Mouse (Mus musculus) forebrain, embryonic 10.5 days (tissue): ENCODE data around the gene Kif9. TPM values are rescaled to one million over a fixed set of nuclear protein-coding genes. Genes with fewer than 3 reads are reported as not detected.

Experiments used
- DNase-seq: peaks from one replicate; pipeline ENCODE4 v3.0.0-alpha.2; 2017; ENCODE audit warnings: low spot score; ENCODE audit errors: extremely low spot score
- H3K27ac ChIP-seq: fragments of 300-500 bp; sonication (generic); 2 replicates; pipeline ENCODE4 v1.5.1; 2016; ENCODE audit warnings: mild to moderate bottlenecking
- H3K27me3 ChIP-seq: fragments of 300-500 bp; sonication (generic); 2 replicates; pipeline ENCODE4 v1.6.1; 2016; ENCODE audit warnings: mild to moderate bottlenecking; ENCODE audit not compliant: poor library complexity, severe bottlenecking
- H3K36me3 ChIP-seq: fragments of 300-500 bp; sonication (generic); replicated peaks from 2 replicates; pipeline ENCODE4 v1.6.1; 2016; ENCODE audit warnings: mild to moderate bottlenecking, moderate library complexity
- H3K4me1 ChIP-seq: fragments of 300-500 bp; sonication (generic); 2 replicates; pipeline ENCODE4 v1.6.1; 2016
- H3K4me3 ChIP-seq: fragments of 300-500 bp; sonication (generic); 2 replicates; pipeline ENCODE4 v1.5.1; 2016; ENCODE audit warnings: mild to moderate bottlenecking, moderate library complexity
- H3K9me3 ChIP-seq: fragments of 300-500 bp; sonication (generic); 2 replicates; pipeline ENCODE4 v1.6.1; 2016; ENCODE audit warnings: mild to moderate bottlenecking, moderate library complexity
- WGBS: fragments of 180-500 bp; shearing (Covaris S2); methylation state at CpG from one replicate; pipeline ENCODE4 v1.1.7; 2016; 5-methylcytosine and 5-hydroxymethylcytosine counted together
- polyA plus RNA-seq: library from polyadenylated mRNA; unstranded; fragments of >200 nt; fragmentation: Nextera tagmentation; extraction: Ambion mirVana; gene quantifications from 2 replicates; pipeline ENCODE4 v1.2.1, GENCODE M21; 2016

Kif9 gene
- polyA plus RNA-seq, 1 experiment from 2014 or later: 1.1 TPM

DNA sequence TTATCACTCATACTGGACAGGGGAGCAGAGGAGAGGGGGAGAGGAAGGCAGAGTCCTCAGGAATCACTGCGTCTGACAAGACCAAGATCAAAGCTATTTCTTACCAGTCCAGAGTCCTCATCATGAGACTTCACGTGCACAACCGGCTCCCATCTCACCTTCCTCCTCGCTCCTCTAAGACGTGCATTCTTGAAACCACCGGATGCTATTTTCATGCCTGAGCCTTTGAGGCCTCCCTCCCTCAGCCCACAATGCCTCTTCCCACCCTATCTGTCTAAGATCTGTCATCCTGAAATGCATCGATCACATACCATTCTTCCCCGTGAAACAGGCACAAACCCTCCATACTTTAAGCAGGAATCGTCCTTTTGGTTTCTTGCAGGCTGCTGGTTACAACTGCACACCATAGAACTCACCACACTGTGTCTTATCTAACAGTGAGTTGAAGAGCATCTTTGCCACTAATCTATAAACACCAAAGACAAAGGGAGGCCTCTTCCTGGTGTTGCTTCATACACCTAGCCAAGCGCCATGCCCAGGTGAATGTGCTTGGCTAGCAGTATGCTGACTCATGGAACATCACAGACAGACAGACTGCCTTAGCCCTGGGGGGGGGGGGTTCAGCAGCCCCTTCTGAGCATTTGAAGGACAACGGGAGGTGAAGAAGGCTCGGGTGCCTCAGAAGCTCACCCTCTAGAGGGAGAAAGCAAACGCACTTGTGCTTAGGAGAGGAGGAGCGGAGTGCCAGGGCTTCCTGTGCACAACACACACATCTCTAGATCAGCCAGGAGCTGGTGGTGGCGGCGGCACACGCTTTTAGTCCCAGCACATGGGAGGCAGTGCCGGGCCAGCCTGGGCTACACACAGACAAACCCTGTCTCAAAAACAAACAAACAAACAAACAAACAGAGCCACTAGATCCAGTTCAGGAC, 15.6 kb upstream of the Kif9 start:
- Histone ChIP-seq H3K4me3 (no peak overlapping the region), H3K36me3 (no peaks in the 10 kb centered on the region; the same call in 1 of the 2 replicates), H3K4me1 (no peaks in the 10 kb centered on the region), H3K27ac (no peak overlapping the region), H3K27me3 (no peaks in the 10 kb centered on the region), H3K9me3 (no peaks in the 10 kb centered on the region)
- no peak for DNase-seq
- WGBS: 92% methylated on average over 18 of the region's 18 CpGs

DNA sequence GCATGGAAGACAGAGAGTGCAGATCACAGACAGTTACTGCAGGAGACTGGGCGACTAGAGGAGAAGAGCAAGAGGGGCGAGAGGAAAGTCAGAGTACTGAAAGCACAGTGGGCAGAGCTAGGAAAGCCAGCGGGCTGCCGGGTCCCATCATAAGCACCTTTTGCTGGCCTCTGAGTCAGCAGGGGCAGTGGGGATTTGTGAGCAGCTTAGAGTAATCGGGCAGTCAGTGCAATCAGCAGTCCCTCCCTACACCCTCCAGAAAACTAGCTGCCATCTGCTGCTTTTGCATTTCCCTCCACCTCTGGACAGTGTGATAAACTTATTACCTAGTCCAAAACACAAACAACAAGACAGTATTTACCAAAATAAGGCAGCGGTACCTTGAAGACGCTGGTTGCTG, 14.4 kb upstream of the Kif9 start:
- 75% methylated on average over 7 of the region's 7 CpGs for WGBS
- no peak overlapping the region for H3K27ac ChIP-seq
- no peaks in the 10 kb centered on the region for H3K4me1 ChIP-seq
- H3K9me3 ChIP-seq: no peaks in the 10 kb centered on the region
- DNase-seq: no peak
- H3K36me3 ChIP-seq: peaks cover 4% of the 10 kb centered on the region
- H3K27me3 ChIP-seq: no peaks in the 10 kb centered on the region
- no peak overlapping the region for H3K4me3 ChIP-seq

DNA sequence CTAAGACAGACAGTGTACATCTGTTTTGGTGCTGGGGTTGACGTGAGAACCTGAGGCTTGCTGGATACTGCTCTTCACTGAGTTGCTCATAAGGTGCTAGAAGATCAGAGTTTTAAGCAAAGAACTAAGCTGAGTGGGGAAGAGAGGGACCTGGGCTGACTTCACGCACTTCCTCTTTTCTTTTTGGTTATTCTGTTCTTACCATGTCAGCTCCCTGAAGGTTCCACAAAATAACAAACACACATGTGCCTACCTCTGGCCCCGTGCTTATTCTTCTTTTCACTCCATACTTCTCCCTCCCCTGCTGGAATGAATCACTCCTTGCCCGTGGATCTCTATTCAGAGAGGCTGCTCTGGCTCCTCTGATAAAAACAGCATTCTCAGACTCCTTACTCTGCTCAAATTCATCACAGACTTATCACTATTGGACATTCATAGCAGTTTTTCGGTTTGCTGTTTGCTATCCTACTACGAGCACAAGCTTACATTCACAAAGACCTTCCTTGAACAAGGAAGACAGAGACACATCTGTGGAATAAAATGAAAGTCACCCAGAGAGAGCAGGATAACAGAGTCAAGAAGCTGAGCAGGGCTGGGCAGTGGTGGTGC, 12.7 kb upstream of the Kif9 start:
- no peak overlapping the region for H3K4me3 ChIP-seq
- H3K9me3 ChIP-seq: no peaks in the 10 kb centered on the region
- no peaks in the 10 kb centered on the region for H3K27me3 ChIP-seq
- no peak overlapping the region for H3K27ac ChIP-seq
- H3K4me1 ChIP-seq: no peaks in the 10 kb centered on the region
- DNase-seq: no peak
- 90% methylated on average over 6 of the region's 6 CpGs for WGBS
- peaks cover 8% of the 10 kb centered on the region for H3K36me3 ChIP-seq

DNA sequence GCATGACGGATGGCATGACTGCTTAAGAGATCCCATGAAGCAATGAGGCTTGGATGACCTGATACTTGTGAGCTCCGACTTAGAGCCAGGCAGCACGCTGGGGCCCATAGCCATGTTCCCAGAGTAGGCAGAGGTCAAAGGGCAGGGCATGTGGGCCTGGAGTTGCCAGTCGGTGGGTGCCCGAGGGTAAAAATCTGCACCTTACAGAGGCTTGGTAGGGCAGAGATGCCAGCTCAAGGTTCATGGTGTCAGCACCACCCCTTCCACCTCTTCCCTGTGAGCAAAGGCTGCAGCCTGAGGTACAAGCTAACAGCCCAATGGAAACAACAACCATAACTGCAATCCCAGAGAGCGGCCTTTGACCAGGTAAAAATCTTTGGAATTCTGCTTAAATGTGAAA, 11.4 kb upstream of the Kif9 start:
- no peaks in the 10 kb centered on the region for H3K4me1 ChIP-seq
- H3K27ac ChIP-seq: no peak overlapping the region
- 96% methylated on average over 6 of the region's 6 CpGs for WGBS
- peaks cover 8% of the 10 kb centered on the region for H3K36me3 ChIP-seq
- H3K27me3 ChIP-seq: no peaks in the 10 kb centered on the region
- DNase-seq: no peak
- no peak overlapping the region for H3K4me3 ChIP-seq
- no peaks in the 10 kb centered on the region for H3K9me3 ChIP-seq

DNA sequence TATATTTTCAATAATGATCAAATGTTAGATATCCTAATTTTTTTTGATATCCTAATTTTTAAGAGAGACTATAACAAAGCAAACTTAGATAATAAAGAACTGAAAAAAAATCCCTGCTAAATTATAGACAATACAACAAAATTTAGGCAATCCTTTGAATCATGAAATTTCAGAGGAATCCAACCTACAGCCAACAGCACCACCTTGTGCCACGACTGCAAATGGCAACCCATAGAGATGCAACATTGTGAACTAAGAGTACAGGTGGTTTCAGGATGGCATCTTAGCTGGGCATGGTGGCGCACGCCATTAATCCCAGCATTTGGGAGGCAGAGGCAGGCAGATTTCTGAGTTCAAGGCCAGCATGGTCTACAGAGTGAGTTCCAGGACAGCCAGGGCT, 10.6 kb upstream of the Kif9 start:
- no peak overlapping the region for H3K27ac ChIP-seq
- no peaks in the 10 kb centered on the region for H3K27me3 ChIP-seq
- no peaks in the 10 kb centered on the region for H3K4me1 ChIP-seq
- peaks cover 8% of the 10 kb centered on the region for H3K36me3 ChIP-seq
- no peaks in the 10 kb centered on the region for H3K9me3 ChIP-seq
- 80% methylated on average over 3 of the region's 3 CpGs for WGBS
- no peak for DNase-seq
- H3K4me3 ChIP-seq: no peak overlapping the region

DNA sequence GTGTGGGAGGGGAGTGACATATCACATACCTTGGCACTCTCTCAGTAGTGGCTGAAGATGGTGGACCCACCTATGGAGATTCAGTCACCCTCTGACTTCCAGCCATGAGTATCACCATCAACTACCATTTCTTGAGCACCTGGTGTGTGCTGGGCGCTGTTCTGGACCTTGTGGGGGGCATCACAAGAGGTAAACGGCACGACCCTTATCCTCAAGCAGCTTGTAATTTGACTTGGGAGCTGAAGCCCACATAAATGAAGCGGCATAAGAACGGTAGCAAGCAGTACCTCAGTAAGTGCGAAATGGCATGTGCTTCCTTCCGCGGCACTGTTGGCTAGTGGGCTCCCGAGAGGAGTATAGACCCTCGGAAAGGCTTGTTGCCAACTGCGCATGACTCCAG, 1.2 kb downstream of the Kif9 start:
- Histone ChIP-seq H3K27ac (no peak overlapping the region), H3K36me3 (no peaks in the 10 kb centered on the region), H3K4me1 (peaks cover 24% of the 10 kb centered on the region), H3K9me3 (no peaks in the 10 kb centered on the region), H3K27me3 (peaks cover 13% of the 10 kb centered on the region), H3K4me3 (peak overlapping the region; percentile 10; the same call in 1 of the 2 replicates)
- WGBS: 48% methylated on average over 11 of the region's 11 CpGs
- no peak for DNase-seq

DNA sequence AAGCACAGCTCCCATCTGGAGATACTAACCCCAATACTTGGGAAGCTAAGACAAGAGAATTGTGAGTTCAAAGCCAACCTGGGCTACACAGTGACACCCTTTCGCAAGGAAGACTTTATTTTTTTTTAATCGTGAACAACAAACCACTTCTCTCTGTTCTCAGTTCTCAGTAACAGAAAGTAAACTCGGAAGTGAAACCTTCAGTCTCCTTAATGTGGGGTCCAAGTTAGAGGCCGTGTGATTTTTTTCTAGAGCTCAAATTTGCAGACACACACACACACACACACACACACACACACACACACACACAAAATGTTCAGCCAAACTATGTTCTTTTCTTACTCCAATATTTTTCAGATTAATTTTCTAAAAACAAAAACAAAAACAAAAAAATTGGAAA, 1.9 kb downstream of the Kif9 start:
- no peak overlapping the region for H3K27ac ChIP-seq
- H3K36me3 ChIP-seq: no peaks in the 10 kb centered on the region
- peaks cover 24% of the 10 kb centered on the region for H3K4me1 ChIP-seq
- no peaks in the 10 kb centered on the region for H3K9me3 ChIP-seq
- DNase-seq: no peak
- peaks cover 13% of the 10 kb centered on the region for H3K27me3 ChIP-seq
- H3K4me3 ChIP-seq: no peak overlapping the region
- WGBS: 80% methylated on average over 4 of the region's 4 CpGs

DNA sequence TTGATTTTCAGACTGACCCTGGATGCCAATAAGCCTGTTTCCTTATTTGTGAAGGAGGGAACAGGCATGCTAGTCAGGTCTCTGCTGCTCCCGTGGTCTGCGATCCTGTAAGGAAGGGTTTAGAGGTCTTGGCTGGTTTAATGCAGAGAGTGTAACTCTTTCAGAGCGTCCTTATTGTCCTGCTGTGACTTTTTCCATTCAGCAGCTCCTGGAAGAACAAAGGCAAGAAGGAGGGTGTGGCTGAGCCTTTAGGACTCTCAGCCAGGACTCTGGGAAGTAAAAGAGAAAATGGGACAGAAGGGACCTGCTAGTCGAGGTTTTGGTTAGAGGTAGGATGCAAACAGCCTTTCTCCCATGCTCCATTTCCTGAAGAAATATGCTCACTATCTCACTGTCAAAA, 12.1 kb downstream of the Kif9 start:
- 32% methylated on average over 4 of the region's 4 CpGs for WGBS
- H3K4me3 ChIP-seq: no peak overlapping the region
- DNase-seq: no peak
- peaks cover 4% of the 10 kb centered on the region; the same call in 1 of the 2 replicates for H3K4me1 ChIP-seq
- H3K36me3 ChIP-seq: no peaks in the 10 kb centered on the region
- H3K9me3 ChIP-seq: peaks cover 6% of the 10 kb centered on the region
- H3K27me3 ChIP-seq: no peaks in the 10 kb centered on the region
- no peak overlapping the region for H3K27ac ChIP-seq

DNA sequence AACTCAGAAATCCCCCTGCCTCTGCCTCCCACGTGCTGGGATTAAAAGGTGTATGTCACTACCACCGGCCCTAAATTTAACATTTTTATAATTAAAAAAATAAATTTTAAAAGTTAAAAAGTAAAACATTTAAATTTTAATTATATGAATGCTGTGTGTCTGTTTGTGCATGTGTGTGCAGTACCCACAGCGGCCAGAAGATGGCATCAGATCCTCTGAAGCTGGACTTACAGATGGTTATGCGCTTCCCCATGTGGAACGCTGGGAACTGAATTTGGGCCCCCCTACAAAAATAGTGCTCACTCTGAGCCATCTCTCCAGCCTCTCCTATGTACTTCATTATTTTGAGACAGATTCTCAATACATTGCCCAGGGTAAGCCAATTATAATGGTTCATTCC, 14.2 kb downstream of the Kif9 start:
- Histone ChIP-seq H3K27me3 (no peaks in the 10 kb centered on the region), H3K4me3 (no peak overlapping the region), H3K9me3 (peaks cover 6% of the 10 kb centered on the region), H3K27ac (no peak overlapping the region), H3K4me1 (peaks cover 4% of the 10 kb centered on the region; the same call in 1 of the 2 replicates), H3K36me3 (no peaks in the 10 kb centered on the region)
- 61% methylated on average over 5 of the region's 5 CpGs for WGBS
- DNase-seq: no peak

DNA sequence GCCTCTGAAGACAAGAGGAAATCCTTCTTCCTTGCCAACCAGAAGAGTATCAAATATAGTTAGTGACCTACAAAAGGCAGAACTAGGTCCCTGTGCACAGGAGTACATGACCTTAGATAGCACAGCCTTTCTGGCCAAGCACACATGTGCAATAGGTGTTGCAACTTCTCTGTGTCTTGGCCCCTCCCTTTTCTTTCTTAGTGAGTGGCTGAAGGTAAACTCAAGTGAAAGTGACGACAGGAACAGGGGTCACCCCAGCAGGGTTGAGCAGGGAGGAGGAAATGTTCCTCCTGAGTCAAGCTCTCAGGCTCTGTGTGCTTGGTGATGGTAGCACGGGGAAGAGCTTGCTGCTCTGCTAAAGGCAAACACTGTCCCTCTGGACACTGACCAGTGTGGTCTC, 49.0 kb downstream of the Kif9 start:
- Histone ChIP-seq H3K9me3 (no peaks in the 10 kb centered on the region), H3K27me3 (no peaks in the 10 kb centered on the region), H3K27ac (no peak overlapping the region), H3K4me1 (peaks cover 5% of the 10 kb centered on the region), H3K4me3 (no peak overlapping the region), H3K36me3 (no peaks in the 10 kb centered on the region)
- no peak for DNase-seq
- WGBS: 73% methylated on average over 2 of the region's 2 CpGs

DNA sequence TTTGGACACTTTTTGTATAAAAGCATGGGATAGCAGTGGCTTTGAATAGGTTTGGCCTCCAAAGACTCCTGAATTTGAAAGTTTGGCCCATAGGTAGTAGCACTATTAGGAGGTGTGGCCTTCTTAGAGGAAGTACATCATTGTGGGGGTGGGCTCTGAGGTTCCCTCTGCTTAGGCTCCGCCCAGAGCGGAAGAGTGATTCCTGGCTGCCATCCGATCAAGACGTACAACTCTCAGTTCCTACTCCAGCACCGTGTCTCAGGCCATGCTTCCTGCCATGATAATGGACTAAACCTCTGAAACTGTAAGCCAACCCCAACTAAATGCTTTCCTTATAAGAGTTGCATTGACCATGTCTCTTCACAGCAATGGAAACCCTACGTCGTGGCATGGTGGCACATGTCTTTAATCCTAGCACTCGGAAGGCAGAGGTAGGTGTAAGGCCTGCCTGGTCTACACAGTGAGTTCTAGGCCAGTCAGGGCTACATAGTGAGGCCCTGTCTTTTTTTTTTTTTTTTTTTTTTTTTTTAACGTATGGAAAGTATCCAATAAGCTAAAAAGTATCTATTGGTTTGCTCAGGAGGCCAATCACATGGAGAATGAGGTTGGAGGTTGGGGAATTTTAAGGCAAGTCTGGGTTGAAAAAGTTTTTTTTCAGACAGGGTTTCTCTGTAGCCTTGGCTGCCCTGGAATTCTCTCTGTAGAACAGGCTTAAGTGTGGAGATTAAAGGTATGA, 52.4 kb downstream of the Kif9 start:
- no peaks in the 10 kb centered on the region for H3K36me3 ChIP-seq
- H3K4me1 ChIP-seq: peaks cover 20% of the 10 kb centered on the region
- H3K4me3 ChIP-seq: peak overlapping the region; percentile 40
- peak; percentile 30 for DNase-seq
- 32% methylated on average over 9 of the region's 9 CpGs for WGBS
- no peaks in the 10 kb centered on the region for H3K9me3 ChIP-seq
- H3K27ac ChIP-seq: no peak overlapping the region
- no peaks in the 10 kb centered on the region for H3K27me3 ChIP-seq

DNA sequence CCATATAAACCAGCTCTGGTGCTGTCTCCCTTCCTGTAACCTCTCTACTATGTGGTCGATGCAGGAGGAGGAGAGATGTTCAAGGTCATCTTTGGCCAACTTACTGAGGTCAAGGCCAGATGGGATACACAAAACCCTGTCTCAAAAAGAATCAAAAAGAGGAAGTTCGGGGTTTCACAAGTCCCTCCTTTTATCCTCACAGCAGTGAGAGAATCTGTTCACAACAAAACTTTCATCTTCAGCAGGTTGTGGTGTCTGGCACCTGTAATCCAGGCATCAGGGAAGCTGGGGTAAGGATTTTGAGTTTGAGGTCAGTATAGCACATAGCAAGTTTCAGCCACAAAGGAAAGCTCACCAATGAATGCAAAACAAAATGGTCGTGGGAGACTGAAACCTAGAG, 53.9 kb downstream of the Kif9 start:
- Histone ChIP-seq H3K9me3 (no peaks in the 10 kb centered on the region), H3K4me3 (no peak overlapping the region), H3K27me3 (no peaks in the 10 kb centered on the region), H3K36me3 (peaks cover 11% of the 10 kb centered on the region), H3K4me1 (peaks cover 32% of the 10 kb centered on the region), H3K27ac (no peak overlapping the region)
- no peak for DNase-seq
- 80% methylated on average over 3 of the region's 3 CpGs for WGBS
